Mouse (Mus musculus): ENCODE data around the gene Milr1.
"Not testable (repeated sequence)": the region's sequence is repeated elsewhere in the genome, so short reads cannot be mapped to it uniquely, and the experiment has no call there.

Milr1 gene

GRCm38 (mm10) chr11:106751039-106752018 lies at the start of gene Milr1:
Gene Milr1, plus strand, starts transcription at chr11:106751226.
- no peak for DNase-seq

DNA sequence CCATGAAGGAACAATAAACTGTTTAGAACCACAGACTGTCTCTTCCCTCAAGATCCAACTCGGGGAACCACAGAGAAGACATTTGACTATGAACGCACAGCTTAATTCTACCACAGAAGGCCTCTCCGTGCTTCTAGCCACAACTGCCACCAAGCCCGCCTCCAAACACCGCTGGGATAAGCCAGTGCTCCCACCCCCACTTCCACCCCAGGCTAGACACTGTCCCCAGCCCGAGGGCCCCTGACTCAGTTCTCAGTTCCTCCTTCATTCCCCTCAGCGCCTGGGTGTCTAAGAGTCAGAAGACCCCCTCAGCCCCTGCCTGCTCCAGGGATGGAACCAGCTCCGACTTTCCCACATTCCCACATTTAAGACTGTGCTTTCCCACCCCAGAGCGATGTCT lies 49.4 kb upstream of the Milr1 start:
- DNase-seq: no peak

DNA sequence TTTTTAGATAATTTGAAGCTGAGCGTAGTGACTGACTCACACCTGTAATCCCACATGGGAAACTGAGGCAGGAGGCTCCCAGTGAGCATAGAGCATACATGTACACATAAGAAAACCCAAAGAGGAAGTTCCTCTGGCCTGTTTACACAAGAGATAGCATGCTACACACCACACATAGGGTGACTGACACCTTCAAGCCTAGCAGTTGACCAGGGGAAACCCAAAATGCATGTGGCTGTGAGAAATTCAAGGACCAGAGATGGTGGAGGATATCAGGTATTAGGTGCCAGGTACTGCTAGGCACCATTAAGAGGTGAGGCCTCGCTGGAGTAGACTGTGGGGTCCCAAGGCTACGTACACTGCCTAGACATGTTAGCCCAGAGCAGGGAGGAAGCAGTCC lies 48.4 kb upstream of the Milr1 start:
- DNase-seq: no peak

DNA sequence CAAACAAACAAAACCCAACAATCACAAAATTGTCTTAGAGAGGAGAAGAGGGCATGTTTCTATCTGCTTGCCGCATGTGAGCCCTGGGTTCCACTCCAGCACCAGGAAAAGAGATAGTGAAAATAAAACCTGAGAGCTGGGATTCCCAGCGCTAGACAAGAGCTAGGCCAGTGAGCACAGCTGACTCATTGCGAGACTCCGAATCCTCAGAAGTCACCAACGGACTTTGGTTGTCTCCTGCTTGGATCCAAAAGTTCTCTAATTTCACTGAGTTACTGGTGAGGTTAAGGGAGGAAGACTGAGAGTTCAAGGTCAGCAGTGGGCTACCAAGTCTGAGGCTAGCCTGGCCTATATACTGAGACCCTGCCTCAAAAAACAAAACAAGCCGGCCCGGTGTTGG lies 47.1 kb upstream of the Milr1 start:
- DNase-seq: no peak

- DNase-seq: no peak
These were observed 46.5 kb upstream of the Milr1 start for GRCm38 (mm10) chr11:106704399-106705111.

- DNase-seq: no peak
These were observed 44.8 kb upstream of the Milr1 start for GRCm38 (mm10) chr11:106706212-106706611.

DNA sequence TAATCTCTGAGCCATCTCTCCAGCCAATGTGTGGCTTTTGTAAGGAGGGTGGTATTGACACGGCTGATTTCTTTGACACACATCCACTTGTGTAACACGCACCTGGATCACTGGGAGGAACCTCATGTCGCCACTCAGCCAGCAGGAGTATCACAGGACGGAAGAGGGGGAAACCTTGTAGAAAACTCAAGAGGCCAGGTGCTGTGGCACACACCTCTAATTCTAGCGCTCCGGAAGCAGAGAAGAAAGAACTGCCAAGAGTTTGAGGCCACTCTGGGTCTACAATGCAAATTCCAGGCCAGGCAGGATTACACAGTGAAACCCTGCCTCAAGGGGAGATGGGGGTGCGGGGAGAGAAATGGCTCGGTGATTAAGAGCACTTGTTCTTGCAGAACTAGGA lies 43.9 kb upstream of the Milr1 start:
- no peak for DNase-seq

GRCm38 (mm10) chr11:106707866-106708265 lies 43.2 kb upstream of the Milr1 start:
- no peak for DNase-seq

GRCm38 (mm10) chr11:106709227-106709985 lies 41.6 kb upstream of the Milr1 start:
- DNase-seq: no peak

DNA sequence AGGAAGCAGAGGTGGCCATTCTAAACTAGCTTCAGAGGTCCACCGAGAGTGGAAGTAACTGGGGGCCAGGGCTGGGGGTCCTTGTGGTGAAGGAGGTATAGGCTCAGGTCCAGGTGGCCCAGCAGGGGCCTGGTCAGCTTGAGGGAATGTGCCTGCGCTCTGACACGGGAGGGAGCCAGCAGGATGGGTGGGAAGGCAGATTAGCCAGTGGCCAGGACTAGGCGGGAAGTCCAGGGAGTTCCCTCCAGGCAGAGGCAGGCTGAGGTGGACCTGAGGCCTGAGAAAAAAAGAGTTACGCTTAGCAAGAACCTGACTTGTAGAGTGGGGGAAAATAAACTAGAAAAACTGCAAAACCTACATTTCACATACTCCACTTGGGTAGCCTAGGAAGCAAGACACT lies 40.2 kb upstream of the Milr1 start:
- DNase-seq: no peak

- no peak for DNase-seq
These were observed 36.0 kb upstream of the Milr1 start for GRCm38 (mm10) chr11:106715066-106715465.

- DNase-seq: no peak
These were observed 34.5 kb upstream of the Milr1 start for GRCm38 (mm10) chr11:106716568-106716967.

DNA sequence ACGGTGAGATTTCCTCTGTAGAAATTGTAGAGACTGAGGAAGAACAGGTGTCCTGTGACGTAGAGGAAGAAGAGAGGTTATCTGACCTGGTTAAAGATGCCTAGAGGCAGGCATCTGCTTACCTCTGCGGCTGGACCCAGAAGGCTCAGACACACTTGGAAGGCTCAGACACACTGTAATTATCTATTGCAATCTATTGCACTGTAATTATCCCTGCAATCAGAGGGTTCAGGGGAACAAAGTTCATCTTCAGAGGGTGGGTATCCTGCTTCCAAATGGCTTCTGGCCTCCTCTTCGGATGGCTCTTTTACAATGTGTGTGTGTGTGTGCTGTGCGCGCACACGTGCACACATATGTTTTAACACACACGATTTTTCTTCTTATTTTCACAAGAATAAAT lies 30.6 kb upstream of the Milr1 start:
- DNase-seq: no peak

GRCm38 (mm10) chr11:106722831-106723361 lies 28.1 kb upstream of the Milr1 start:
- no peak for DNase-seq

GRCm38 (mm10) chr11:106723611-106724125 lies 27.4 kb upstream of the Milr1 start:
- no peak for DNase-seq

DNA sequence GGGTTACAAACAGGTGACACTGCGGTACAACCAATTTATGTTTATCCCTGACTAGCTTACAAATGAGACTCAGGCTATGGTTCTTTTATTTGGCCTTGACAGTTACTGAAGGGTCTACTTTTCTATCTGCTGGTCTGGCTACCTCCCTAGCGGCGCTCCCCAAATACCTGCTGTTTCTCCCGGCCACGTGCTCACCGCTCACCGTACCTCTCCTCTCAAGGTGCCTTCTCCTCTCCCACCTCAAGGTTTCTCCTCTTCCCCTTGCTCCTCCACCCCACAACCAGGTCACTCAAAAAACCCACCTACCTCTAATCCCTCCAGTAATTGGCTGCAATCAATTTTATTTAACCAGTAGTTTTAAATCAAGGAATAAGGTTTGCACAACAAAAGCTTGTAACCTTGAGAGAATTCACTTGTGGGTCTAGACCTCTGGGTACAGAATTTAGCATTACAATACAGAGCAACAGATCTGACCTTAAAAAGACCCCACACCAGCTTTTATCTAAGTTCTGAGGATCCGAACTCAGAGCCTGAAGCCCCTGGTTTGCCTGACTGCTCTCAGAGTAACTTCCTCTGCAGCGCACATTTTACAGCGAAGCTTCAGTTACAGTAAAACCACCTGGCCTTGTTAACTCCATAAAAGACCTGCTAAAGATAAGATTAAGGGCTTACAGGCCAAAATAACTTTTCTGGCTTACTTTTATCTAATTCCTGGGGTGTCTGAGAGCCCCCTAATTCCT lies 26.7 kb upstream of the Milr1 start:
- DNase-seq: no peak

- DNase-seq: not testable (repeated sequence)
These were observed 26.1 kb upstream of the Milr1 start for GRCm38 (mm10) chr11:106724916-106725235.

GRCm38 (mm10) chr11:106727967-106728366 lies 23.1 kb upstream of the Milr1 start:
- no peak for DNase-seq

DNA sequence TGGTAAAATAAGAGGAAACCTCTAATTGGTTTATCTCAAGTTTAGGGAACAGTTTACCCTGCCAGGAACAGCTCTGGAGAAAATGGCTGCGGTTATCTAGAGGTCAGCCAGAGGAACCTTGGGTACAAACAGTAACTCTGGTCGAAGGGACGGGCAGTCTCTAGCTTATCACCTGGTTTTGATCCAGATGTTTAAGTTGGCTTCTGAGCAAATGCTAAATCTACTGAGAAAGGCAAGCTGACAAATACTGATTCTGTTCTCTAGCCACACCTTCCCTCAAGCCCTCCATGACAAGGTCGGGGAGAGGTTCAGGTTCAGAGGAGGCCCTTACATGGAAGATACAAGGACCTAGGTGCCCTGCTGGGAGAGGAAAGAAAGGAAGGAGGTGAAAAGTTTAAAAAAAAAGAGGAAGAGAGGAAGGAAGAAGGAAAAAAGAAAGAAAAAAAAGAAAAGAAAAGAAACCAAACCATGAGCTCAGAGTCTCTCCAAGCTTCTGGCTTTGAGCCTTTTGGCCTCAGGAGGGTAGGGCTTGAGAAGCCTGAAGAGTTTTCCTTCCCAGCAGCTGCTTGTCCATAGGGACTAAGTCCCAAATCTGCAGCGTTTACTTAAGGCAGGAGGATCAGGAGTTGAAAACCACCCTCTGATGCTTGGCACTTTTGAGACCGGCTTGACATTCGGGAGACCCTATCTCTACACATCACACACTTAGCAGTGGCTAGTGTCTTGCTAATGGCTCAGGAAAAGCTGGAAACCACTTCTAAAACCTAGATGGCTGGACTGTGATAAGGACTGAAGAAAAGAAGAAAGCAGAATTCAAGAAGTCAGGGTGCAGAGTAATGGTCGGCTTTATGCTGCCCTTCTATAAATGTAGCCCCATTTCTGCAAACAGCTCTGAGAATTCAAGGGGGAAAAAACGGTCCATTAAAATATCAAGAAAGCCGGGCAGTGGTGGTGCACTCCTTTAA lies 22.3 kb upstream of the Milr1 start:
- DNase-seq: no peak

DNA sequence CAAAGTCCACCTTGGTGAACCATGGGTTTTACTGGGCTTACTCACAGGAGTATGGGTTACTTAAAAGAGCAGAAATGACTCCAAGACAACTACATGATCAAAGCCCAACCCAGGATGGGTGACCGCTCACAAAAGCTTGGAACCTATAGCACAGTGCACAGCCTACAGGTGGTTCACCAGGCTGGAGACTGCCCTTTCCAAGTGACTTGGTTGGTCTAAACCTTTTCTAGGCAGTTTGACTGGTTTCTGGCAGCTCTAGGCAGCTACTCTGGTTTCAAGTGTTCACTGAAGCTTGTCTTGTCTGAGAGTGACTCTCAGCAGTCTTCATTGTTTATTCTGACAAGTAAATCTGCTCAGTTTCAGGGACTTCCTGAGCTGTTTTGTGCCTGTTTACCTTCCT lies 21.4 kb upstream of the Milr1 start:
- DNase-seq: no peak

- no peak for DNase-seq
These were observed 20.3 kb upstream of the Milr1 start for GRCm38 (mm10) chr11:106730714-106731113.
